Mouse (Mus musculus): ENCODE results near the gene Fndc3a.

Gene Fndc3a

GRCm38 (mm10) chr14:72709710-72710340, at the start of gene Fndc3a:
Gene Fndc3a (minus strand): TSS chr14:72710003.
- peak; percentile 22 for DNase-seq (ENCODE audit: low read depth, low spot score)

- no peak for DNase-seq (ENCODE audit: low read depth, low spot score)
Measured at GRCm38 (mm10) chr14:72752893-72753292, 43.1 kb upstream of the Fndc3a start.

DNA sequence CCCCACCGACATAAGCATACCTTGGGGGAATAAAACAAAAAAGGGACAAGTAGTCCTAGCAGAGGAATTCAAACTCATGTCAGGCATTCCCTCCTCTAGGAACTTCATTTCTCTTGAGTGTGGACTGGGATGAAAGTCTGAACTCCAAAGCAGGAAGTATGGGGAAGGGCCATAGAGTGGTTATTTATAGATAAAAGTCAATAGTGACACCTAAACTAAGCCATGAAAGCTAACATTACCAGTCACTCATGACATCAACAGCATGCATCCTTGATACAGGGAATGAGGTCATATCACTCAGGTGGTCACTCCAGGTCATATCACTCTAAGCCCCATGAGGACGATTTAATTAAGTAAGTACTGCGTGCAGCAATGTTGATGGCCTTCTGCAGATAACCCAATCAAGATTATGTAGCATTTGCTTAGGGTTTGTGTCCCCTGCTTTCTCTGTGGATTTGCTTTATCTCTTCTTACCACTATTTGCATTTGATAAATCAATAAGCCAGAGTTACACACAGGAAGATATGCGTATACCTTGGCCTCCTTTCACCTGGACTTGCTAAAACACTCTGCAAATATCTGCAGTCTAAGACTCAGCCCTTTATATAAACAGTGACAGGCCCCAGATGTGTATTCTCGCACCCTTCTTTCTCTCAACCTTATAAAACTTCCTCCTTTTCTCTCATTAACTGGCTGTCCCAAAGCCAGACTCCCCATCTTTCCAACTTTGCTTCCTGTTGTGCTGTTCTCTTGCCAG, 40.8 kb upstream of the Fndc3a start:
- DNase-seq (ENCODE audit: low read depth, low spot score) = no peak

DNA sequence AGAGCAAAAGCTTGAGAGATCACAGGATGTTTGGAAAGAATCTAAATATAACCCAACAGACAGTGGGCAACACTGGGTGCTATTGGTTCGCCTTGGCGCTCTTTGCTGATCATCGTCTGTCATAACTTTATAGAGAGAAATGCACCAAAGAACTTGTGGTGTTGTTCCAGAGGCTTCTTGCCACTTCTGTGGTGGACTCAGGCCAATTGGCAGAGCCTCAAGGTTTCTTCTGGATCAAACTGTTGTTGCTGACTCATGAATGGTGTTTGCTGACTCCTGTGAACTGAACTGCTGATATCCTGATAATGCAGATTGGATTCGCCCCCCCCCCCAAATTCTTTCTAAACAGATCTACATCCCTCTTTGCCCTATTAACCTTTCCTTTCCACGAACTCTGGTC, 38.5 kb upstream of the Fndc3a start:
- DNase-seq (ENCODE audit: low read depth, low spot score) = no peak

GRCm38 (mm10) chr14:72741667-72742066, 31.9 kb upstream of the Fndc3a start:
- DNase-seq (ENCODE audit: low read depth, low spot score) = no peak

DNA sequence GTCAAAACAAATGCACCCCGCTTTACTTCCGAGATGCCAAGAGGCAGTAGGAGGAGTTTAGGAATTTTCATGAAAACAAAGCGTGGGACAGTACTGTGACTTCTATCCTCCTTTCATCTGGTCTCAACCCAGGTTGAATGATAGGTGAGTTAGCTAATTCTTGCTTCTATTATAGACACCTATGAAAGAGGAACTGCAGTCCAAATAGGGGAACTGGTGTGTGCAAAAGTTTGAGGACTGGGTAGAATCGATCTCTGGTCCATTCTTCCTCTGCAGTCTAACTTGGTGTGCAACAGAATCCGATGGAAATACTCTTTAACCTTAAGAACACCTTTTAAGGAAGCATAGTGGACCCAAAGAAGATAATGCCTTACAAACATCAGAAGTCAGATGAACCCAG, 30.5 kb upstream of the Fndc3a start:
- no peak for DNase-seq (ENCODE audit: low read depth, low spot score)

GRCm38 (mm10) chr14:72739484-72740208, 29.8 kb upstream of the Fndc3a start:
- DNase-seq (ENCODE audit: low read depth, low spot score) = no peak

DNA sequence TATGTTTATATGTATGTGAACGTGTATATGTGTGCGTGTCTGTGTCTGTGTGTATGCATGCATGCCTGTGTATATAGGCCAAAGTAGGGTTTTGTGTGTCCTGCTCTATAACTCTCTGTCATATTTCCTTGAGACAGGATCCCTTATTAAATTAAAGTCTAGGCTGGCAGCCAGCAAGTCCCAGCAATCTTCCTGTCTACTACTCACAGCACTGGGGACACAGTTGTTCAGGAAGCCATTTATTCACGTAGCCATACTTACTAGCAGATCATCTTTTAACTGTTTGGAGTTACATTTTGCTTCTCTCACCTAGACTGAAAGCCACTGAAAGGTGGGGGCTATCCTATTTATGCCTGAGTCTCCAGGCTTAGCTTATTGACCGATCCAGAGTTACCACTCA, 29.0 kb upstream of the Fndc3a start:
- DNase-seq (ENCODE audit: low read depth, low spot score) = no peak

GRCm38 (mm10) chr14:72738217-72738616, 28.4 kb upstream of the Fndc3a start:
- DNase-seq (ENCODE audit: low read depth, low spot score) = no peak

GRCm38 (mm10) chr14:72725865-72726264, 16.1 kb upstream of the Fndc3a start:
- DNase-seq (ENCODE audit: low read depth, low spot score) = no peak

DNA sequence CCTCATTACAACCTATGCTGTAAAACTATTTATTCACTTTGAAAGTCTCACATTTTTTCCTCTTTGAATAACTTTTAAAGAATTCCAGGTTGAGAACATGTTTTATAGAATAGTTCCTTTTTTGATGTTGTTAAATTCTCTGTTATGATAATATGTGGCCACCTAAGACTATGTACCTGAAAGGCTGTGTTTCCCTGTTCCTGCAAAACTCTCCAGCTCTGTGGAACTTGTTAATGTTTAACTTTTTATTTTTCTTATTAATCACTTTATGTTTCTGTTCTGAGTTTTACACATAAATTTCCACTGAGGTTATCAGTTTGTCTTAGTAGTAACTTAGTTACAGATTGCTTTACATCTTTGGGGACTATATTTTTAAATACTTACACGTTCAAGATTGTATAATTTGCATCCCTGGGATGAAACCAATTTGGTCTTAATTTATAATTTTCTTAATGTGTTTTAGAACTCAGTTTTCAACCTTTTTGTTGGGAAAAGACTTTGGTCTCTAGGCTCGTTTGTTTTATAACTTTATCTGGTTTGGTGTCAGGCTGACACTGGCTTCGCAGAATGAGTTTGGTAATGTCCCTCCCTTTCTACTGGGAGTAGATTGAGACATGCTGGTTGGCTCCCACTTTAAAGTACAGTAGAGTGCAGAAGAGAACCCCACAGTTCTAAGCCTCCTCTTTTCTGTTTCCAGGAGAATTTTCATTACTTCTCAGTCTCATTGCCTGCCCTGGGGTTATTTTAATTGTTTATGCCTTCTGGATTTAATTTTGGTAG, 12.7 kb upstream of the Fndc3a start:
- no peak for DNase-seq (ENCODE audit: low read depth, low spot score)

DNA sequence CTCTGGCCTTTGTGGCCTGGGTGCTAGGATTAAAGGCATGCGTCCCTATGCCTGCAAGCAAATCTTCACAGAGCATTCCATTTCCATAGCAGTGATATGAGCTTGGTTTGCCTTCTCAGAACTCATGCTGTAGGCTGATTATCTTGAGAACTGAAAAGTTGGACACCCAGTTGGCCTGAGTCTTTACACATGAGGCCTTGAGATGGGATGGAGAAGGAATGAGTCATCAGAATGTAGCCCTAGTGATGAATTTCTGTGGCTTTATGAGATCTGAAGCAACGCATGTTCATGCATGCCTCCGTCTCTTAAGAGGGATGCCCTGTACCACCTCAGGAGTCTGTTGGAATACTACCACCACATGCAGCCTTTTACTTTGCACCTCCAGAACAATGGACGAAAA, 6.4 kb upstream of the Fndc3a start:
- no peak for DNase-seq (ENCODE audit: low read depth, low spot score)

GRCm38 (mm10) chr14:72711130-72711529, 1.3 kb upstream of the Fndc3a start:
- no peak for DNase-seq (ENCODE audit: low read depth, low spot score)

GRCm38 (mm10) chr14:72710341-72711027, 681 bp upstream of the Fndc3a start:
- DNase-seq (ENCODE audit: low read depth, low spot score) = no peak

DNA sequence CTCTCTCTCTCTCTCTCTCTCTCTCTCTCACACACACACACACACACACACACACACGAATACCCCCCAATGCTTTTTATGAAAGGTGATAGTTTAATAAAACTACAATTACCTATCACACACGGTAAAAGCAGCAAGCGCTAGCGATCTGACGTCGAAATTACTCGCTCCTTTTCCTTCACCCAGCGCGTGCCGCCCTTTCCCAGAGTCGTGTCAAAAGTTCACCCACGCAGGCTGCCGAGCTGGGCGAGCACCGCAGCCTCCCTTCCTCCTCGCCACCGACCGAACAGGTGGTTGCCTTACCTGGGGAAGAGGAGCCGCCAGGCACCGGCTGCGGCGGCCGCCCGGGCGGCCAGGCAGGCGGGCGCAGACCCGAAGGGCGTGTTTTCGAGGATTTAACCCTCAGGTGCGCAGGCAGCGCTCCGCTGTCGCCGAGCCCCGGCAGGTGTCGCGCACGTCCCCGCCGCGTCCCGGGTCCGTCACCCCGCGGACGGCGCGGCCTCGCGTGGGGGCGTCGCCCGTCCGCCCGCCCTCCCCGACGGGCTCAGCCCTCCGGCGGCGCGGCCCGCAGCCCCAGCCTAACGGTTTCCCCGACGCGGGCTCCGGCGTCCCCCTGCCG, 603 bp downstream of the Fndc3a start:
- no peak for DNase-seq (ENCODE audit: low read depth, low spot score)

DNA sequence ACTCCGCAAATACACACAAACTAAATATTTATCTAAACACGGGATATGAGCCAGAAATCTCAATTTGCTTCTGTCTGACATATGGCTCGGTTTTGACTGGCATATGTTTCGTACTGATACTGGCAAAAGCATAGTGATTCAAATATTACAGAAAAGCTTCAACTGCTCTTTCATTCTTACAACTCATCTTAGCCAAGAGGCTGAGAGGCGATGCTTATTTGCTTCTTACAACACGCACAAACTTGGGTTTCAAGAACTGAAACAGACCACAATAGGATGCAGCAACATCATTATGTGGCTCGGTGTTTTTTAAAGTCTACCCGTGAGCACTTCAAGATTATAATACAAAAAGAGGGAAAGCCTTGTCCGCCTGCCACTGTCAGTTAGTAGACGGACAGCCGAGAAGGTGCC, 1.2 kb downstream of the Fndc3a start:
- DNase-seq (ENCODE audit: low read depth, low spot score) = no peak

DNA sequence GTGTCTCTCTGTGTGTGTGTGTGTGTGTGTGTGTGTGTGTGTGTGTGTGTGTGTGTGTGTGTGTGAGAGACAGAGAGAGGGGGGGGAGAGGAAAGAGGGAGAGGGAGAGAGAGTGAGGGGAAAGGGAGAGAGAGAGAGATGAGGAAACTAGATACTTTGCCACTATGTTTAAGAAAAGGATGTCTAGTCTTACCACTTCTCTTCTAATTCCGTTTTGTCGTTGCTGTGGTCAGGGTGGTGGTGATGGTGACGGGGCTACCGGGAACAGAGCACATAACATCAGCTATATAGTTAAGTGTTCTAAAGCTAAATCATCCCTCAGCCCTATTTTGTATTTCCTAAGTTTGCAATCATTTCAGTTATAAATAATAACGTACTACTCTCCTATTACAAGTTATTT, 9.7 kb downstream of the Fndc3a start:
- no peak for DNase-seq (ENCODE audit: low read depth, low spot score)

- DNase-seq (ENCODE audit: low read depth, low spot score) = no peak
Measured at GRCm38 (mm10) chr14:72691406-72691805, 18.4 kb downstream of the Fndc3a start.

DNA sequence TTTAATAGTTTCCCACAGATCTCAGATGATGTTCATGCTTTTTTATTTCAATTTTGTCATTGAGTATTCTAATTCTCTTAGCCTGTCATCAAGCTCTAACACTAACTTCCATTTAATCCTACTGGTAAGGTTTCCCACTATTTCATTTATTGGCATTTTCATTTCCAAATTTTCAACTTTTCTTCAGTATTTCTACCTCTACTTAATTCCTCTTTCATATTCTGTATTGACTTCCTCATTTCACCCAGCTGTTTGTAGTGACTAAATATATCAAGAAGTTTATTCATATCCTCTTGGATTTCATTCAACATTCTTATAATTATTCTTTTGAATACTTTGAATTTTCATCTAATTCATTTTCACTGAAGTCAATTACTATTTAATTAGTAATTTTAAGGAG, 20.3 kb downstream of the Fndc3a start:
- no peak for DNase-seq (ENCODE audit: low read depth, low spot score)

DNA sequence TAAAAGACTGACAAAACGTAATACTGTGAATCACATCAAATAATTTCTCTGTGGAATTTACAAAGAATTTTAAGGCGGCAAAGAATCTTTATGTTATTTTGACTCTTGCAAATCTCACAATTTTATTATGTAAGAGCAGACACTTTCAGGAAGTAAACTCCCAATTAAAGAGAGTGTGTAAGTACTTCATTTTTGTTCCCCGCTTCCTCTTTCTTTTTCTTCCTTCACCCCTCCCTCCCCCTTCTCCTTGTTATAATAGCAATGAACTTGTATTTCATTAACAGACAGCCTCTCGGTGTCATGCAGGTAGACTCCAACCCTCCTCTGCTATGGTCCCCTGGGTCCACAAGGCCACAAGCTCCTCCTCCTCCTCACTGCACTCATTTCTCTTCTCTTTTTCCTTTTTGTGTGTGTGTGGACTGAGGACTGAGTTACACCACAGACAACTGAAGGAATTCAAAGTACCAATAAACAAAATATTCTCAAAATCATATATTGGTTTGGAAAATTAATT, 24.9 kb downstream of the Fndc3a start:
- DNase-seq (ENCODE audit: low read depth, low spot score) = no peak

DNA sequence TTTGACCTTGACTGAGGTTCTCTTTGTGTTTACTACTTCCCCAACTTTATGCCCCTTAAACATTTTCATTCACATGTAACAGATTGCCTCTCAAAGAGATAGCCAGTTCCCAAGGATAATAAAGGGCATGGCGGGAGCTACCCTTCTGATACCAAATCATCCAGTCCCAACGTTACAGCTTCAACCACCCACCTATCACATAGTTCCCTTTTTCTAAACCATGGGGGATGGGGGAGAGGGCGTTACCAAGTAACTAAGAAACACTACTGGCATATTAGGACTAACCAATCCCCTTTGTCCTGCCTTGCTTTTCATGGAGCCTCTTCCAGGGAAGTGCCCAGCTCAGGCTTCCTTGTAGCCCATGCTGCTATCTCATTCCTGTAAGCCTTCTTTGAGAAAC, 32.6 kb downstream of the Fndc3a start:
- no peak for DNase-seq (ENCODE audit: low read depth, low spot score)

All from c-Kit-negative CD71-positive TER-119-positive erythroid progenitor cells, embryonic 14.5 days (primary cell).